Mouse (Mus musculus): ENCODE results near the gene Def6. TPM values are rescaled to one million over a fixed set of nuclear protein-coding genes. Genes with fewer than 3 reads are reported as not detected.

The Def6 gene
- polyA plus RNA-seq, 1 experiment = 41.3 TPM

GRCm38 (mm10) chr17:28260543-28260909 is 52.9 kb downstream of the Def6 start:
- Histone ChIP-seq H3K4me1 (ENCODE audit: control insufficient read depth, insufficient read depth, low read length) (peaks cover 8% of the 10 kb centered on the region), H3K4me3 (replicated peaks; ENCODE audit: control insufficient read depth, low read depth, low read length) (no peak overlapping the region), H3K27ac (ENCODE audit: control insufficient read depth, insufficient read depth, low read depth, low read length, poor library complexity) (no peak overlapping the region)
- 81% methylated on average over 9 of the region's 9 CpGs for WGBS
- no peak for TF ChIP-seq POLR2A (IDR thresholded peaks at IDR 0.05; ENCODE audit: borderline replicate concordance, control insufficient read depth, low read depth, low read length)
- TF ChIP-seq CTCF (IDR thresholded peaks at IDR 0.05; ENCODE audit: control insufficient read depth, insufficient read depth, low read length) = no peak

- Histone ChIP-seq H3K4me3 (replicated peaks; ENCODE audit: control insufficient read depth, low read depth, low read length) (no peak overlapping the region), H3K4me1 (ENCODE audit: control insufficient read depth, insufficient read depth, low read length) (peaks cover 5% of the 10 kb centered on the region), H3K27ac (ENCODE audit: control insufficient read depth, insufficient read depth, low read depth, low read length, poor library complexity) (no peak overlapping the region)
- WGBS = 88% methylated on average over 11 of the region's 11 CpGs
- TF ChIP-seq POLR2A (IDR thresholded peaks at IDR 0.05; ENCODE audit: borderline replicate concordance, control insufficient read depth, low read depth, low read length) = no peak
- TF ChIP-seq CTCF (IDR thresholded peaks at IDR 0.05; ENCODE audit: control insufficient read depth, insufficient read depth, low read length) = no peak
These were observed 54.2 kb downstream of the Def6 start for GRCm38 (mm10) chr17:28261795-28262194.

GRCm38 (mm10) chr17:28263181-28263894 is 55.8 kb downstream of the Def6 start:
- WGBS = 77% methylated on average over 13 of the region's 13 CpGs
- Histone ChIP-seq H3K4me1 (ENCODE audit: control insufficient read depth, insufficient read depth, low read length) (peaks cover 4% of the 10 kb centered on the region; the same call in 1 of the 2 replicates), H3K27ac (ENCODE audit: control insufficient read depth, insufficient read depth, low read depth, low read length, poor library complexity) (no peak overlapping the region), H3K4me3 (replicated peaks; ENCODE audit: control insufficient read depth, low read depth, low read length) (no peak overlapping the region)
- TF ChIP-seq CTCF (IDR thresholded peaks at IDR 0.05; ENCODE audit: control insufficient read depth, insufficient read depth, low read length) = no peak
- TF ChIP-seq POLR2A (IDR thresholded peaks at IDR 0.05; ENCODE audit: borderline replicate concordance, control insufficient read depth, low read depth, low read length) = no peak

- TF ChIP-seq POLR2A (IDR thresholded peaks at IDR 0.05; ENCODE audit: borderline replicate concordance, control insufficient read depth, low read depth, low read length) (no peak), CTCF (IDR thresholded peaks at IDR 0.05; ENCODE audit: control insufficient read depth, insufficient read depth, low read length) (no peak)
- H3K4me1 ChIP-seq (ENCODE audit: control insufficient read depth, insufficient read depth, low read length) = no peaks in the 10 kb centered on the region
- H3K27ac ChIP-seq (ENCODE audit: control insufficient read depth, insufficient read depth, low read depth, low read length, poor library complexity) = no peak overlapping the region
- WGBS = 67% methylated on average over 5 of the region's 5 CpGs
- H3K4me3 ChIP-seq (replicated peaks; ENCODE audit: control insufficient read depth, low read depth, low read length) = no peak overlapping the region
These were observed 59.7 kb downstream of the Def6 start for GRCm38 (mm10) chr17:28267251-28267650.

- H3K4me3 ChIP-seq (replicated peaks; ENCODE audit: control insufficient read depth, low read depth, low read length) = no peak overlapping the region
- TF ChIP-seq POLR2A (IDR thresholded peaks at IDR 0.05; ENCODE audit: borderline replicate concordance, control insufficient read depth, low read depth, low read length) (no peak), CTCF (IDR thresholded peaks at IDR 0.05; ENCODE audit: control insufficient read depth, insufficient read depth, low read length) (no peak)
- 53% methylated on average over 13 of the region's 13 CpGs for WGBS
- H3K4me1 ChIP-seq (ENCODE audit: control insufficient read depth, insufficient read depth, low read length) = no peaks in the 10 kb centered on the region; the same call in 1 of the 2 replicates
- H3K27ac ChIP-seq (ENCODE audit: control insufficient read depth, insufficient read depth, low read depth, low read length, poor library complexity) = no peak overlapping the region; the same call in 1 of the 2 replicates
These were observed 62.6 kb downstream of the Def6 start for GRCm38 (mm10) chr17:28270165-28270564.

GRCm38 (mm10) chr17:28271537-28272266 is 64.1 kb downstream of the Def6 start:
- no peaks in the 10 kb centered on the region; the same call in 1 of the 2 replicates for H3K4me1 ChIP-seq (ENCODE audit: control insufficient read depth, insufficient read depth, low read length)
- H3K27ac ChIP-seq (ENCODE audit: control insufficient read depth, insufficient read depth, low read depth, low read length, poor library complexity) = no peak overlapping the region
- no peak for TF ChIP-seq CTCF (IDR thresholded peaks at IDR 0.05; ENCODE audit: control insufficient read depth, insufficient read depth, low read length)
- TF ChIP-seq POLR2A (IDR thresholded peaks at IDR 0.05; ENCODE audit: borderline replicate concordance, control insufficient read depth, low read depth, low read length) = no peak
- 83% methylated on average over 12 of the region's 12 CpGs for WGBS
- H3K4me3 ChIP-seq (replicated peaks; ENCODE audit: control insufficient read depth, low read depth, low read length) = no peak overlapping the region

GRCm38 (mm10) chr17:28272281-28272680 is 64.7 kb downstream of the Def6 start:
- H3K4me1 ChIP-seq (ENCODE audit: control insufficient read depth, insufficient read depth, low read length) = no peaks in the 10 kb centered on the region; the same call in 1 of the 2 replicates
- 84% methylated on average over 9 of the region's 9 CpGs for WGBS

GRCm38 (mm10) chr17:28272837-28273236 is 65.3 kb downstream of the Def6 start:
- no peaks in the 10 kb centered on the region; the same call in 1 of the 2 replicates for H3K4me1 ChIP-seq (ENCODE audit: control insufficient read depth, insufficient read depth, low read length)
- WGBS = 81% methylated on average over 6 of the region's 6 CpGs
- no peak overlapping the region for H3K4me3 ChIP-seq (replicated peaks; ENCODE audit: control insufficient read depth, low read depth, low read length)
- no peak overlapping the region for H3K27ac ChIP-seq (ENCODE audit: control insufficient read depth, insufficient read depth, low read depth, low read length, poor library complexity)
- no peak for TF ChIP-seq POLR2A (IDR thresholded peaks at IDR 0.05; ENCODE audit: borderline replicate concordance, control insufficient read depth, low read depth, low read length)
- no peak for TF ChIP-seq CTCF (IDR thresholded peaks at IDR 0.05; ENCODE audit: control insufficient read depth, insufficient read depth, low read length)

More at GRCm38 (mm10) chr17:28272281-28272680, 64.7 kb downstream of the Def6 start:
- H3K4me3 ChIP-seq (replicated peaks; ENCODE audit: control insufficient read depth, low read depth, low read length) = no peak overlapping the region
- TF ChIP-seq CTCF (IDR thresholded peaks at IDR 0.05; ENCODE audit: control insufficient read depth, insufficient read depth, low read length) (no peak), POLR2A (IDR thresholded peaks at IDR 0.05; ENCODE audit: borderline replicate concordance, control insufficient read depth, low read depth, low read length) (no peak)
- H3K27ac ChIP-seq (ENCODE audit: control insufficient read depth, insufficient read depth, low read depth, low read length, poor library complexity) = no peak overlapping the region
